Mouse (Mus musculus): Measurements from ENCODE around the gene Lcn2.

DNA sequence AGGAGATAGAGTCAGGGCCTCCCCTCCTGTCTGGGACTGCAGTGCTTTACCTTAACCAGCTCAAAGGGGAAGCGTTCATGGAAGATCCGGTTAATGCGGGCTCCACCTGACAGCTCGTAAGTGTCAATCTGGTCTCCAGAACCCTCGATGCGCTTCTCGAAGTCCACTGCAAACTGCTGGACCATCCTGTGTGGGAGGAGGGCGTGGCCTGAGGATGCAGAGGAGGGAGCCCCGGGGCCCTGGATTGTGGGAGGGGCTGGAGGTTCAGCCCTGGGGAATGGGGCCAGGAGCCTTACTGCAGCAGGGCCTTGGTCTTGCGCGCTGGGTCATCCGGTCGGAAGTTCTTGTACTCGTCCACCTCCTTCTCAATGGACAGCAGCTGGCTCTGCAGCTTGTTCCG, 52.2 kb downstream of the Lcn2 start:
- TF ChIP-seq EP300 (IDR thresholded peaks at IDR 0.05; ENCODE audit: low read depth): no peak
- TF ChIP-seq CTCF (IDR thresholded peaks at IDR 0.05; ENCODE audit: low read depth): no peak
